Mouse (Mus musculus): Measurements from ENCODE around the gene Lyst. TPM values are rescaled to one million over a fixed set of nuclear protein-coding genes. Genes with fewer than 3 reads are reported as not detected.

The Lyst gene
- polyA plus RNA-seq, 1 experiment from 2014 or later = 7.6 TPM

DNA sequence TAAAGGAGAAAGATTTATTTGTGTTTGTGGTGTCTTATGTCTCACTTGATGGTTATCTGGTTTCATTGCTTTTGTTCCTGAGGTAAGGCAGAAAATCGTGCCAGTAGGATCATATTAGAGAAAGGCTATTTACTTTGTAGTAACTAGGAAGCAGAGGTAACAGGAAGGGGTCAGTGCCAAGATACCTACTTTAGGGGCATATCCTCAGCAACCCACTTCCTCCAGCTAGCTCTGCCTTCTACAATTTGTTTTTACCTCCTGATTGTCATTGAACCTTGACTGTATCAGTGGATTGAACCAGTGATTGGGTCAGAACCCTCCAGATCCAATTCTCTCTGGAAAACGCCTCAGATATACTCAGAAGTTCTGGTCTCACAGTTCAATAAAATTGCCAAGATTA is 19.5 kb downstream of the Lyst start:
- H3K27me3 ChIP-seq = no peaks in the 10 kb centered on the region
- no peak overlapping the region for H3K27ac ChIP-seq
- no peak overlapping the region for H3K4me3 ChIP-seq
- WGBS = 58% methylated on average over 2 of the region's 2 CpGs
- H3K36me3 ChIP-seq = no peaks in the 10 kb centered on the region
- no peak overlapping the region for H3K4me2 ChIP-seq
- H3K4me1 ChIP-seq = no peaks in the 10 kb centered on the region
- ATAC-seq (ENCODE audit: insufficient number of reproducible peaks, low FRiP score, low TSS enrichment, low read depth) = no peak
- no peak overlapping the region for H3K9ac ChIP-seq
- no peaks in the 10 kb centered on the region for H3K9me3 ChIP-seq

DNA sequence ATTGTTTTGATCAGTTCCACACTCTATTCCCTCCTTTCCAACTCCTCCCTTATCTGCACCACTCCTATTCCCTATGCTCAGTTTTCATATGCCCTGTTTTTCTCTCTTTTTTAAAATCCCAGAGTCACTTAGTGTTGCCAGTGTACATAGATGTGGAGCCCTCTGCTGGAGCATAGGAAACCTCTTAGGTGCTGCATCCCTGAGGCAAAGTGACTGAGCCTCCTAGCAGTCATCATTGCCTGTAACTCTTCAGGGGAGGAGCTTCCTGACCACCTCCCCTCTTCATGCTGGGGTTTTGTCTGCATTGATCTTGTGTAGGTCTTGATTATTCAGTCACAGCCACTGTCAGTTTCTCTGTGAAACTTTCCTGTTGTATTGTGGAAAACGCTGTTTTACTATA is 22.7 kb downstream of the Lyst start:
- Histone ChIP-seq H3K27me3 (no peaks in the 10 kb centered on the region), H3K4me3 (no peak overlapping the region), H3K27ac (no peak overlapping the region), H3K36me3 (no peaks in the 10 kb centered on the region), H3K9me3 (no peaks in the 10 kb centered on the region), H3K9ac (no peak overlapping the region), H3K4me1 (no peaks in the 10 kb centered on the region), H3K4me2 (no peak overlapping the region)
- no peak for ATAC-seq (ENCODE audit: insufficient number of reproducible peaks, low FRiP score, low TSS enrichment, low read depth)
- 77% methylated on average over 1 of the region's 1 CpGs for WGBS

DNA sequence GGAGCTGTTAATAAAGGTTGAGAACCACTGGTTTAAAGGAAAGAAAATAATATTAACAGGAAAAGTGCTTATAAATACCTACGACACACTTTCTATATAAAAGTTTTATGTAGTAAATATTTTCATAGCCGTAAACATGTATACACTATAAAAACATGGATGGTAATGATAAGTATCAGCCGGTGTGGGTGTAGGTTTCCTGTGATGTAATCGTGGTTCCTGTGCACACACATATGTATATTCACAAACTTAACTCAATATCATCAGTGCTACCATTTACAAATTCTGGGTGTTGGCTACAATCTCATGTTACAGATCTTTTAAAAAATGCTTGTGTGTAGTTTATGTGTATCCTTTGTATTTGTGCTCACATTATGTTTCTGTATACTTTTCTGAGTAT is 24.0 kb downstream of the Lyst start:
- Histone ChIP-seq H3K4me1 (no peaks in the 10 kb centered on the region), H3K9me3 (no peaks in the 10 kb centered on the region), H3K36me3 (no peaks in the 10 kb centered on the region), H3K27me3 (no peaks in the 10 kb centered on the region), H3K4me2 (no peak overlapping the region), H3K27ac (no peak overlapping the region), H3K9ac (no peak overlapping the region), H3K4me3 (no peak overlapping the region)
- WGBS = 79% methylated on average over 4 of the region's 4 CpGs
- ATAC-seq (ENCODE audit: insufficient number of reproducible peaks, low FRiP score, low TSS enrichment, low read depth) = no peak

DNA sequence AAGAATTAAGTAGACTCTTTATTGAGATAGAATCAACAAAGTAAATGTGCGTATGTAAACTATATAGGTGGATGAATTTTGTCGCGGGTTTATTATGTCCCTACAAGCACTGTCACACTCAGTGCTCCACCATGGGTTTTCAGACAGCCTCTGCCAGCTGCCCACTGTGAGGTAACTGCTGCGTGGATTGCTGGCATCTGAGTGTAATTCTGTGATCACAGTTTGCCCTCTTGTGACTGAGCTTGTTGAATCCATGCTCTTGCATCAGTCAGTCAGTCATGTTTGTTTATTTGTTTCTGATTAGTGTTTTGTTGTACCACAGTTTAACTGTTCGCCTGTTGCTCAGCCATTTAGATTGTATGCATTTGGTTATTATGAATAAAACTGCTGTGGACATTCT is 31.3 kb downstream of the Lyst start:
- WGBS = 83% methylated on average over 5 of the region's 5 CpGs
- no peak for ATAC-seq (ENCODE audit: insufficient number of reproducible peaks, low FRiP score, low TSS enrichment, low read depth)

DNA sequence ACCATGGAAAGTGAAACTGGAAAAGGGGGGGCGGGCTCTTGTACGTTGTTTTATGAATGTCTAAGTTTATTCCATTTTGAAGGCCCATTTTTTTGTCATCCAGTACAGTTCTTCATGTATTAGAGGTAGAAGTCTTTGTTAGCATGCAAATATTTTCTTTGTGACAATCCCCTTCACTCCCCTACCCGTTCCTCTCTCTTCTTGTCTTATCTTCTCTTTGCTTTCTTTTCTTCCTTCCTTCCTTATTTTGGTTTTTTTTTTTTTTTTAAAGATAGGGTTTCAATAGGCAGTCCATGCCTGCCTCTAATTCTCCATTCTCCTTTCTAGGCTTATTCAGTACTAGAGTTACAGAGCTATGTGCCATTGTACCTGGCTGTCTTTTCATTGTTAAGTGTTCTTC is 32.4 kb downstream of the Lyst start:
- Histone ChIP-seq H3K9me3 (no peaks in the 10 kb centered on the region), H3K27ac (no peak overlapping the region), H3K36me3 (no peaks in the 10 kb centered on the region), H3K4me3 (no peak overlapping the region), H3K9ac (no peak overlapping the region), H3K27me3 (no peaks in the 10 kb centered on the region), H3K4me1 (no peaks in the 10 kb centered on the region), H3K4me2 (no peak overlapping the region)
- ATAC-seq (ENCODE audit: insufficient number of reproducible peaks, low FRiP score, low TSS enrichment, low read depth) = no peak
- 87% methylated on average over 3 of the region's 3 CpGs for WGBS

More for the DNA sequence above, 31.3 kb downstream of the Lyst start:
- H3K27me3 ChIP-seq = no peaks in the 10 kb centered on the region
- no peak overlapping the region for H3K27ac ChIP-seq
- H3K36me3 ChIP-seq = no peaks in the 10 kb centered on the region
- H3K9me3 ChIP-seq = no peaks in the 10 kb centered on the region
- H3K9ac ChIP-seq = no peak overlapping the region
- no peaks in the 10 kb centered on the region for H3K4me1 ChIP-seq
- H3K4me3 ChIP-seq = no peak overlapping the region
- H3K4me2 ChIP-seq = no peak overlapping the region

DNA sequence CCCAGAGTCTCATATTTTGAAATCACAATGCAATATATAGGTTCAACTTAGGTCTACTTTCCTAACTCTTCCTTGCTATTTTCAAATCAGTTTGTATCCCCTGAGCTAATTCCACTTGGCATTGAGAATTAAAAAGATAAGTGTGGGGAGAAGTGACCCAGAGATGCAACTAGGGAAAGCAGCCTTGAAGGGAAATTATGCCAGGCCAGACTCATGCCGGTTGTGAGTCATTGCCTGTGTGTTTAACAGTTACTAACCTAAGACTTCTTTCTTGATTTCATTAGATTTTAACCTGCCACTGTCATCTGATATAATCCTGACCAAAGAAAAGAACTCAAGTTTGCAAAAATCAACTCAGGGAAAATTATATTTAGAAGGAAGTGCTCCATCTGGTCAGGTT is 43.5 kb downstream of the Lyst start:
- Histone ChIP-seq H3K27ac (no peak overlapping the region), H3K9ac (no peak overlapping the region), H3K4me2 (no peak overlapping the region), H3K4me1 (no peaks in the 10 kb centered on the region), H3K27me3 (no peaks in the 10 kb centered on the region), H3K36me3 (peaks cover 5% of the 10 kb centered on the region; the same call in 1 of the 2 replicates), H3K9me3 (no peaks in the 10 kb centered on the region), H3K4me3 (no peak overlapping the region)
- WGBS = 90% methylated on average over 1 of the region's 1 CpGs
- ATAC-seq (ENCODE audit: insufficient number of reproducible peaks, low FRiP score, low TSS enrichment, low read depth) = no peak

DNA sequence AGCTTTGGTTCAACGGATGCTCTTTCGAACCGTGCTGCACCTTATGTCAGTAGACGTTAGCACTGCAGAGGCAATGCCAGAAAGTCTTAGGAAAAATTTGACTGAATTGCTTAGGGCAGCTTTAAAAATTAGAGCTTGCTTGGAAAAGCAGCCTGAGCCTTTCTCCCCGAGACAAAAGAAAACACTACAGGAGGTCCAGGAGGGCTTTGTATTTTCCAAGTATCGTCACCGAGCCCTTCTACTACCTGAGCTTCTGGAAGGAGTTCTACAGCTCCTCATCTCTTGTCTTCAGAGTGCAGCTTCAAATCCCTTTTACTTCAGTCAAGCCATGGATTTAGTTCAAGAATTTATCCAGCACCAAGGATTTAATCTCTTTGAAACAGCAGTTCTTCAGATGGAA is 44.5 kb downstream of the Lyst start:
- Histone ChIP-seq H3K4me1 (no peaks in the 10 kb centered on the region), H3K9ac (no peak overlapping the region), H3K36me3 (peaks cover 5% of the 10 kb centered on the region; the same call in 1 of the 2 replicates), H3K4me3 (no peak overlapping the region), H3K9me3 (no peaks in the 10 kb centered on the region), H3K27ac (no peak overlapping the region), H3K27me3 (no peaks in the 10 kb centered on the region), H3K4me2 (no peak overlapping the region)
- WGBS = 79% methylated on average over 7 of the region's 7 CpGs
- no peak for ATAC-seq (ENCODE audit: insufficient number of reproducible peaks, low FRiP score, low TSS enrichment, low read depth)

DNA sequence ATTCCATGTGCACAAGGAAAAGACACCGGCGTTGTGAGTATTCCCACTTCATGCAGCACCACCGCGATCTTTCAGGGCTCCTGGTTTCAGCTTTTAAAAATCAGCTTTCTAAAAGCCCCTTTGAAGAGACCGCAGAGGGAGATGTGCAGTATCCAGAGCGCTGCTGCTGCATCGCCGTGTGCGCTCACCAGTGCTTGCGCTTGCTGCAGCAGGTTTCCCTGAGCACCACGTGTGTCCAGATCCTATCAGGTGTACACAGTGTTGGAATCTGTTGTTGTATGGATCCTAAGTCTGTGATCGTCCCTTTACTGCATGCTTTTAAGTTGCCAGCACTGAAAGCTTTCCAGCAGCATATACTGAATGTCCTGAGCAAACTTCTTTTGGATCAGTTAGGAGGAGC is 45.0 kb downstream of the Lyst start:
- Histone ChIP-seq H3K27ac (no peak overlapping the region), H3K4me3 (no peak overlapping the region), H3K27me3 (no peaks in the 10 kb centered on the region), H3K36me3 (peaks cover 5% of the 10 kb centered on the region; the same call in 1 of the 2 replicates), H3K4me1 (no peaks in the 10 kb centered on the region), H3K9me3 (no peaks in the 10 kb centered on the region), H3K9ac (no peak overlapping the region), H3K4me2 (no peak overlapping the region)
- WGBS = 83% methylated on average over 12 of the region's 12 CpGs
- ATAC-seq (ENCODE audit: insufficient number of reproducible peaks, low FRiP score, low TSS enrichment, low read depth) = no peak

DNA sequence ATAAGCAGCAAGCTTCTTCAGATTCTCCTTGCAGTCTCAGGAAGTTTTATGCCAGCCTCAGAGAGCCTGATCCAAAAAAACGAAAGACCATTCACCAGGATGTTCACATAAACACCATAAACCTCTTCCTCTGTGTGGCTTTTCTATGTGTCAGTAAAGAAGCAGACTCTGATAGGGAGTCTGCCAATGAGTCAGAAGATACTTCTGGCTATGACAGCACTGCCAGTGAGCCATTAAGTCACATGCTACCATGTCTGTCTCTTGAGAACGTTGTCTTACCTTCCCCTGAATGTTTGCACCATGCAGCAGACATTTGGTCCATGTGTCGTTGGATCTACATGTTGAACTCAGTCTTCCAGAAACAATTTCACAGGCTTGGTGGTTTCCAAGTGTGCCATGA is 47.4 kb downstream of the Lyst start:
- no peak for ATAC-seq (ENCODE audit: insufficient number of reproducible peaks, low FRiP score, low TSS enrichment, low read depth)
- Histone ChIP-seq H3K36me3 (peaks cover 5% of the 10 kb centered on the region; the same call in 1 of the 2 replicates), H3K9ac (no peak overlapping the region), H3K27ac (no peak overlapping the region), H3K27me3 (no peaks in the 10 kb centered on the region), H3K4me1 (no peaks in the 10 kb centered on the region), H3K9me3 (no peaks in the 10 kb centered on the region), H3K4me2 (no peak overlapping the region), H3K4me3 (no peak overlapping the region)
- WGBS = 72% methylated on average over 3 of the region's 3 CpGs

DNA sequence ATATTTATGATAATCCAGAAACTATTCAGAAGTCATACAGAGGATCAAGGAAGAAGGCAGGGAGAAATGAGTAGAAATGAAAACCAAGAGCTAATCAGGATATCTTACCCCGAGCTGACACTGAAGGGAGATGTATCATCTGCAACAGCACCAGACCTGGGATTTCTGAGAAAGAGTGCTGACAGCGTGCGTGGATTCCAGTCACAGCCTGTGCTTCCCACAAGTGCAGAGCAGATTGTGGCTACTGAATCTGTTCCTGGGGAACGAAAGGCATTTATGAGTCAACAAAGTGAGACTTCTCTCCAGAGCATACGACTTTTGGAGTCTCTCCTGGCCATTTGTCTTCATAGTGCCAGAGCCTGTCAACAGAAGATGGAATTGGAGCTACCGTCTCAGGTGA is 47.8 kb downstream of the Lyst start:
- no peak for ATAC-seq (ENCODE audit: insufficient number of reproducible peaks, low FRiP score, low TSS enrichment, low read depth)

DNA sequence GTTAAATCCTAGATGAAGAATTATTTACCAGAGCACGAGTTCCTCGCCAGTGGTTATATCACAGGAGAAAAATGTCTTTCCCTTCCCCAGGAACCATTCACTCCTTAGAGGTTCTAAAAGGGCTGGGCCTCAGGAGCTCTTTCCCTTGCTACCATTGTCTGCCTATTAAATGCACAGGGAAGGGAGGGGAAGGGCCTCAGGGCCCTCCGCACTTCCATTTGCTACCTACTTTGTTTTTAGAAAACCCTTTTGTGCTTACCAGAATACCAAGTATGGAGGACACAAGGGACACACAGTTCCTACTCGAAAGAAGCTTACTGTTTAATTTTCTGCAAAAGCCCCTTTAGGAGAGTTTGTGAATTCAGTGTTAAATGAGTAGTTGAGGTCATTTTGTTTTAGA is 48.5 kb downstream of the Lyst start:
- Histone ChIP-seq H3K9me3 (no peaks in the 10 kb centered on the region), H3K36me3 (peaks cover 5% of the 10 kb centered on the region; the same call in 1 of the 2 replicates), H3K4me1 (no peaks in the 10 kb centered on the region), H3K4me2 (no peak overlapping the region), H3K4me3 (no peak overlapping the region), H3K27ac (no peak overlapping the region), H3K9ac (no peak overlapping the region), H3K27me3 (no peaks in the 10 kb centered on the region)
- no peak for ATAC-seq (ENCODE audit: insufficient number of reproducible peaks, low FRiP score, low TSS enrichment, low read depth)
- WGBS = 82% methylated on average over 4 of the region's 4 CpGs

More for the DNA sequence above, 47.8 kb downstream of the Lyst start:
- Histone ChIP-seq H3K4me1 (no peaks in the 10 kb centered on the region), H3K27me3 (no peaks in the 10 kb centered on the region), H3K27ac (no peak overlapping the region), H3K4me3 (no peak overlapping the region), H3K9me3 (no peaks in the 10 kb centered on the region), H3K36me3 (peaks cover 5% of the 10 kb centered on the region; the same call in 1 of the 2 replicates), H3K4me2 (no peak overlapping the region), H3K9ac (no peak overlapping the region)
- 78% methylated on average over 6 of the region's 6 CpGs for WGBS

DNA sequence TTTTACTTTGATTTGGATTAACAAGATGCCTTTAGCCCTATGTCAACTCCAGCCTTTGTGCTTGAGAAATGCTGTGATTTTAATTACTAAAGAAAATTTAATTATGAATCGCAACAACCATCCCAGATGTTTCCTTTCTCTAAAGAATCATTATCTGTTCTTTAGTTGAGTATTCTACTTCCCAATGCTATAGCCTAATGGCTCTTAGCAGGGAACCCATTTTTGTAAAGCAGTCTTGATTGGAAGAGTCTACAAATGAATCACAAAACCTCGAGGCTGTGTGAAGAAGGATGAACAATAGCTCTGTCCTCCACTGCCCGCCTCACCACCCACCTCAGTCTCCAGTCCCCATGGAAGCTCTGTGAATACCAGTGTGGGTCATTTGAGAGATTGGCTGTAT is 57.1 kb downstream of the Lyst start:
- Histone ChIP-seq H3K27ac (no peak overlapping the region), H3K4me3 (no peak overlapping the region), H3K27me3 (no peaks in the 10 kb centered on the region), H3K4me2 (no peak overlapping the region), H3K36me3 (no peaks in the 10 kb centered on the region), H3K9ac (no peak overlapping the region), H3K9me3 (no peaks in the 10 kb centered on the region), H3K4me1 (no peaks in the 10 kb centered on the region)
- ATAC-seq (ENCODE audit: insufficient number of reproducible peaks, low FRiP score, low TSS enrichment, low read depth) = no peak
- 86% methylated on average over 3 of the region's 3 CpGs for WGBS

DNA sequence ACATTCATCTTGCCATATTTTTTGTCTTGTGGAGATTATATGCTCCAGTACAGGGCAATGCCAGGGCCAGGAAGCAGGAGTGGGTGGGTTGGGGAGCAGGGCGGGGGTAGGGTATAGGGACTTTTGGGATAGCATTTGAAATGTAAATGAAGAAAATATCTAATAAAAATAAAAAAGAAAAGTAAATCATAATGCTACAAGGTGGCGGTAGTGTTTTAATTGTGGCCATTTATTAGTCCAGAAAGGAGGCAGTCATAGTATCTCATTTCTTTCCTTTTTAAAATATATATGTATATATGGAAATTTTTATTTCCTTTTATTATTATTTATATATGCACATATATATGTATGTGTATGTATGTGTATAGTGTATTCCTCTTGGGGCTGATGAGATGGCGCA is 65.3 kb downstream of the Lyst start:
- H3K36me3 ChIP-seq = no peaks in the 10 kb centered on the region
- no peak overlapping the region for H3K27ac ChIP-seq
- H3K27me3 ChIP-seq = no peaks in the 10 kb centered on the region
- no peaks in the 10 kb centered on the region for H3K9me3 ChIP-seq
- no peaks in the 10 kb centered on the region for H3K4me1 ChIP-seq
- 93% methylated on average over 3 of the region's 3 CpGs for WGBS
- H3K4me3 ChIP-seq = no peak overlapping the region
- ATAC-seq (ENCODE audit: insufficient number of reproducible peaks, low FRiP score, low TSS enrichment, low read depth) = no peak
- no peak overlapping the region for H3K9ac ChIP-seq
- H3K4me2 ChIP-seq = no peak overlapping the region
